Mouse (Mus musculus) forebrain, embryonic 12.5 days (tissue): Measurements from ENCODE around the gene Ugt1a8. TPM values are rescaled to one million over a fixed set of nuclear protein-coding genes. Genes with fewer than 3 reads are reported as not detected.

Experiments used
- ATAC-seq: fragments of 200-750 bp; cut with Nextera tagmentation; 2 replicates; pipeline ENCODE4 v1.8.0; 2017; ENCODE audit warnings: moderate TSS enrichment; ENCODE audit not compliant: low FRiP score
- H3K27ac ChIP-seq: fragments of 300-500 bp; sonication (generic); 2 replicates; pipeline ENCODE4 v1.5.1; 2016; ENCODE audit warnings: mild to moderate bottlenecking
- H3K27me3 ChIP-seq: fragments of 300-500 bp; sonication (generic); 2 replicates; pipeline ENCODE4 v1.6.1; 2016; ENCODE audit warnings: mild to moderate bottlenecking
- H3K36me3 ChIP-seq: fragments of 300-500 bp; sonication (generic); replicated peaks from 2 replicates; pipeline ENCODE4 v1.6.1; 2016; ENCODE audit warnings: mild to moderate bottlenecking
- H3K4me1 ChIP-seq: fragments of 300-500 bp; sonication (generic); 2 replicates; pipeline ENCODE4 v1.6.1; 2016
- H3K4me2 ChIP-seq: fragments of 300-500 bp; sonication (generic); 2 replicates; pipeline ENCODE4 v1.6.1; 2016; ENCODE audit warnings: mild to moderate bottlenecking, moderate library complexity
- H3K4me3 ChIP-seq: fragments of 300-500 bp; sonication (generic); replicated peaks from 2 replicates; pipeline ENCODE4 v1.5.1; 2016; ENCODE audit warnings: mild to moderate bottlenecking
- H3K9ac ChIP-seq: fragments of 300-500 bp; sonication (generic); 2 replicates; pipeline ENCODE4 v1.6.1; 2016; ENCODE audit warnings: mild to moderate bottlenecking
- H3K9me3 ChIP-seq: fragments of 300-500 bp; sonication (generic); 2 replicates; pipeline ENCODE4 v1.6.1; 2016
- WGBS: fragments of 180-500 bp; shearing (Covaris S2); methylation state at CpG from one replicate; pipeline ENCODE4 v1.1.7; 2016; 5-methylcytosine and 5-hydroxymethylcytosine counted together
- polyA plus RNA-seq: library from polyadenylated mRNA; unstranded; fragments of >200 nt; fragmentation: Nextera tagmentation; extraction: Ambion mirVana; gene quantifications from 2 replicates; pipeline ENCODE4 v1.2.1, GENCODE M21; 2016

The Ugt1a8 gene
- polyA plus RNA-seq, 1 experiment from 2014 or later: not detected

- Histone ChIP-seq H3K9ac (no peak overlapping the region), H3K9me3 (peaks cover 82% of the 10 kb centered on the region), H3K4me1 (no peaks in the 10 kb centered on the region), H3K4me2 (no peak overlapping the region), H3K27ac (no peak overlapping the region), H3K36me3 (peaks cover 21% of the 10 kb centered on the region), H3K27me3 (no peaks in the 10 kb centered on the region), H3K4me3 (no peak overlapping the region)
- 82% methylated on average over 13 of the region's 13 CpGs for WGBS
- ATAC-seq: no peak
These were observed 168.6 kb downstream of the Ugt1a8 start for GRCm38 (mm10) chr1:88255989-88256754.

DNA sequence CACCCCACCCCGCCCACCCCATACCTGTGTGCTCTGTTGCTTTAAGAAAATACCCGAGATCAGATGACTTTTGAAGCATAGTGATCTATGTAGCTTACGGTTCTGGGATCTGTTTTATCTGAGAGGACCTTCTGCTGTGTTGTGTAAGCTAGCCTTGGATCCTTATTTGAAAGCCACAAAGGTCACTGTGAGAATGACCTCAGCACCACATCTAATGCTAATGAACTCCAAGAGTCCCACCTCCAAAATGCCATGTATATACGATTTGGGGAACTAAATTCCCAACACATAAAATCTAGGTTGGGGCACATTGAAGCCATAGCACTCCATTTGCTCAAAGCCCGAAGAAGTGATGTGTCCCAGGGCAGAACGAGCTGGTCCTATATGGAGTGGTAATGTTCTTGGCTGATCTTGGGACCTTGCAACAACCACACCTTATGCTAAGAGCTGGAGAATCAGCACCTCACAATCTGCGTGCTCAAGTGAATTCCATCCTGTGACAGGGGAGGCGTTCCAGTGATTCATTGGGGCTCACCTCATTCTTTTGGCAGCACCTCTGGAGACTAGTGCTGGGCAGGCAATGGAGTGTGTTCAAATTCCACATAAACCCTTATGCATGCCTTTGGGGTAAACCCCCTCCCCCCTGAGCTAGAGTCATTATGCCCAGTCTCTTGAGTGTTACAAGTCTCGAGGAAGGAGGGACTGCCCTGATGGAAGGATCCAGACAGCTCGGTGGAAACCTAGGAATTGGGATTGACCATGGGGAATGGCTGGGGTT lies 169.5 kb downstream of the Ugt1a8 start:
- no peak overlapping the region for H3K27ac ChIP-seq
- peaks cover 81% of the 10 kb centered on the region for H3K9me3 ChIP-seq
- H3K4me3 ChIP-seq: no peak overlapping the region
- WGBS: 79% methylated on average over 10 of the region's 10 CpGs
- H3K4me1 ChIP-seq: no peaks in the 10 kb centered on the region
- no peaks in the 10 kb centered on the region for H3K27me3 ChIP-seq
- no peak for ATAC-seq
- no peak overlapping the region for H3K4me2 ChIP-seq
- H3K36me3 ChIP-seq: peaks cover 30% of the 10 kb centered on the region
- no peak overlapping the region for H3K9ac ChIP-seq

DNA sequence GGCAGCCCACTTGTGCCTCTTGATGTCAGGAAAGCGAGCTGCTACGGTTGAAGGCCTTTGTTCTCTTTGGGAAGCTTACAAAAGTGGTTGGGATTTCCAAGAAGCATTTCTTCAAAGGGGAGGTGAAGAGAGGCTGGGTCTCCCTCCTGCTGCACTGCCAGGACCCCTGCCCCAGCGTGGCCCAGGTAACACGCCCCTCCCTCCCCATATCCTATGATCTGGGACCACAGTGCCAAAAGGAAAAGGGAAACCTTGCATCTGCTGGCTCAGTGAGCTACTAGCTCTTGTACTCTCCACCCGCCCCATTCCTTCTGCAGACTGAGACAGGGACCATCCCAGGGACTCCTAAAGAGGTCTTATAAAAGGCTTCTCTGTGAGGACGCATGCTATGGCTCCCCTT lies 170.1 kb downstream of the Ugt1a8 start:
- Histone ChIP-seq H3K36me3 (peaks cover 36% of the 10 kb centered on the region), H3K4me1 (no peaks in the 10 kb centered on the region)
- WGBS: 79% methylated on average over 6 of the region's 6 CpGs

DNA sequence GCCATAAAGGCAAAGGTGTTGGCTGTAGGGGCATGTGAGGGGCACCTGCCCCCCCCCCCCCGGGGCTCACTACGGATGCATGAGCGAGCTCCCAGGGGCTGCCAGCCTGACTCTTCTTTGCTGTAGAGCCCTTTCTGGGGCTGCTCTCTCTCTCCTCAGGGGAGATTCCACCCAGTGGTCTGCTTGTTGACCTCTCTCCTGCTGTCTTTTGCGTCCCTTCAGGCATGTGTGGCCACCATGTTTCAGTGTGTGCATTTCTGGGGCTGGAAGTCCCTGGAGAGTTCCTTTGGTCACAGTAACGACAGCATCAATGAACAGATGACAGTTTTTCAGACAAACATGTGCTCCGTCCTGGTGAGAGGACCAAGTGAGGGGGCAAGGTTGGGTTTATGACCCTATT lies 170.7 kb downstream of the Ugt1a8 start:
- WGBS: 69% methylated on average over 6 of the region's 6 CpGs
- H3K4me3 ChIP-seq: no peak overlapping the region
- no peak for ATAC-seq
- H3K27ac ChIP-seq: no peak overlapping the region
- no peak overlapping the region for H3K4me2 ChIP-seq
- no peaks in the 10 kb centered on the region for H3K27me3 ChIP-seq
- peaks cover 68% of the 10 kb centered on the region for H3K9me3 ChIP-seq
- H3K4me1 ChIP-seq: no peaks in the 10 kb centered on the region
- H3K36me3 ChIP-seq: peaks cover 43% of the 10 kb centered on the region
- no peak overlapping the region for H3K9ac ChIP-seq

More for the DNA sequence above, 170.1 kb downstream of the Ugt1a8 start:
- Histone ChIP-seq H3K9ac (no peak overlapping the region), H3K27ac (no peak overlapping the region), H3K27me3 (no peaks in the 10 kb centered on the region), H3K9me3 (peaks cover 75% of the 10 kb centered on the region), H3K4me3 (no peak overlapping the region), H3K4me2 (no peak overlapping the region)
- ATAC-seq: no peak

DNA sequence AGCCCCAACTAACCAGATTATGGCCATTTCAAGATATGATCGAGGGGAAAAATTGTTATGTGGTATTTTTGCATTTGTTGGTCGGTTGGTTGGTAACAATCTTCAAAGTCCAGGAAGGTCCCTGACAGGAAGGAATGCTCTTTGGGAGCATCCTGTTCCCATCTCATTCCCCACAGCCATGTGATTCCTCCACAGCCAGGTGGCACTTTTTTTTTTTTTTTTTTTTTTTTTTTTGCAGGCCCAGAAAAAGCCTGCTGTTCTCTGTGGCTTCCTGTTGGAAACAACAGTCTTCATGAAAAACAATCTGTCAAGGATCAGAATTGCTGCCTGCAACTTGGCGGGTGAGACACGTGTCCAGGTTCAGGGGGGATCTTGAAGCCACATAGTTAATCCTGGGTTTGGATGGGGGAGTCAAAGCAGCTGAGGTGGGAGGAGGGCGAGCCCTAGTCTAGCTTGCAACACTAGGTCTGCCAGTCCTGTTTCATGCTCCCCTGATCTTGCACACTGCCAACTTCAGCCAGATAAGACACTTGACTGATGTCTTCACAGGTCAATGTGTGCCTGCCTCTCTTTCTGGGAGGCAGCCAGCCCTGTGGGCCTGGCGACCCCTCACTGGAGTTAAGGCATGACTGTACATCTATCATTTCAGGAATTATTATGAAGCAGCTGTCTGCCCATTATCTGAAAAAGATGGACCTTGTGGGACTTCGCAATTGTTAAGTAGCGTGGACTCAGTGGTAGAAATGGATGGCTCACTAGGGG lies 171.4 kb downstream of the Ugt1a8 start:
- Histone ChIP-seq H3K4me2 (no peak overlapping the region), H3K4me1 (no peaks in the 10 kb centered on the region), H3K4me3 (no peak overlapping the region), H3K9ac (no peak overlapping the region), H3K9me3 (peaks cover 62% of the 10 kb centered on the region), H3K27me3 (no peaks in the 10 kb centered on the region), H3K36me3 (peaks cover 50% of the 10 kb centered on the region), H3K27ac (no peak overlapping the region)
- WGBS: 81% methylated on average over 8 of the region's 8 CpGs
- peak; percentile 6; the same call in 1 of the 2 replicates for ATAC-seq

DNA sequence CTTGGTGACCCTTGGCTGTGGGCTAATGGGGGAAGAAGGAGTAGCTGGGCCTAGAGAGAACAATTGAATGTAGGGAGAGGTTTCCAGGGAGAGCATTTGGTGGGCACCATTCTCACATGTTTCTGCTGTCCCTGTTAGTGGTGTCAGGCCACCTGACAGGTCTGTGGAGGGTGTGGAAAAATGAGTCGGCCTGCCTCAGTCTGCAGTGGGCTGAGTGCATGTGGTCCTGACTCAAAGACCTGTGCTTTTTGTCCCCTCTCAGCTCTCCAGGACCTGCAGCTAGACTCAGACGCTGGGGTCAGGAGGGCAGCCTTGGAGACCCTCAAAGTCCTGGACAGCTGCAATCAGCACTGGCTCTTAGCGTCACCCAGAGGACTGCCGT lies 172.0 kb downstream of the Ugt1a8 start:
- H3K36me3 ChIP-seq: peaks cover 55% of the 10 kb centered on the region
- peak; percentile 15 for ATAC-seq
- WGBS: 79% methylated on average over 4 of the region's 4 CpGs
- H3K9ac ChIP-seq: no peak overlapping the region
- H3K27ac ChIP-seq: no peak overlapping the region
- H3K9me3 ChIP-seq: peaks cover 56% of the 10 kb centered on the region
- H3K27me3 ChIP-seq: no peaks in the 10 kb centered on the region
- H3K4me2 ChIP-seq: no peak overlapping the region
- H3K4me1 ChIP-seq: no peaks in the 10 kb centered on the region
- H3K4me3 ChIP-seq: no peak overlapping the region

GRCm38 (mm10) chr1:88260114-88260513 lies 172.5 kb downstream of the Ugt1a8 start:
- no peak overlapping the region for H3K9ac ChIP-seq

DNA sequence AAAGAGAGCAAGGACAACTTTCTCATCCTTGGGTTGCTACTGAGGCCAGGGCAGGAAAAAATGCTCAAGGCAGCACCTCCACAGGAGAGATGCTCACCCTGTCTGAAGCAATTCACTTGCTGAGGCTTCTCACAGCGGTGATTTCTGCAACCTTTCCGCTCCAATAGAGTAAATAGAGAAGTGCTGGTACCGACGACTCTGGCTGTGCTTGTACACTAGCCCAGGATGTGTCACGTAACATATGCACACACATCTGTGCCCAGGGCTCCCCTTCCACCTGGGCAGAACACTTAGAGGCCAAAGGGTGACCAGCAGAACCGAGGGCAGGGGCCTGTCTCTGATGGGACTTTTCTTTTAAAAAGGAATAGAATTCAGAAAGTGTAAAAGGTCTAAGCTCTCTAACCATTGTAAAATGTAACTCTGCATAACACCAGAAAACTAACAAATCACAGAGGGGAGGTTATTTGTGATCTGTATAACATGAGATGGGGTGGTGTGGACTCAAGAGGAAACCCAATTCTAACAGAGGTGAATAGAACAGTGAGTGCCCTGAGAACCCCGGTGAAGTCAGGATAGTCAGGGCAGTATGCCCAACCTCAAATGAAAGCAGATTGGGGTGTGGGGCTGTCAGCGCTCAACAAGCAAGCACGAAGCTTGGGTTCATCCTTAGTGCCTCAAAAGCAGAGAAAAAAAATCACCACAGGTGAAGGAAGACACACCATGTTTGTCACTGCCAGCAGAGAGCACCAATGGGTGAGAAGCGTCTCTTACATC lies 173.2 kb downstream of the Ugt1a8 start:
- H3K9ac ChIP-seq: no peak overlapping the region
- H3K27me3 ChIP-seq: no peaks in the 10 kb centered on the region
- H3K4me3 ChIP-seq: no peak overlapping the region
- peaks cover 67% of the 10 kb centered on the region for H3K36me3 ChIP-seq
- ATAC-seq: no peak
- H3K4me2 ChIP-seq: no peak overlapping the region
- 84% methylated on average over 10 of the region's 10 CpGs for WGBS
- H3K4me1 ChIP-seq: no peaks in the 10 kb centered on the region
- H3K27ac ChIP-seq: no peak overlapping the region
- peaks cover 49% of the 10 kb centered on the region for H3K9me3 ChIP-seq

More at GRCm38 (mm10) chr1:88260114-88260513, 172.5 kb downstream of the Ugt1a8 start:
- ATAC-seq: peak; percentile 5; the same call in 1 of the 2 replicates
- H3K4me1 ChIP-seq: no peaks in the 10 kb centered on the region
- H3K27me3 ChIP-seq: no peaks in the 10 kb centered on the region
- H3K27ac ChIP-seq: no peak overlapping the region
- peaks cover 60% of the 10 kb centered on the region for H3K36me3 ChIP-seq
- no peak overlapping the region for H3K4me2 ChIP-seq
- peaks cover 55% of the 10 kb centered on the region for H3K9me3 ChIP-seq
- 84% methylated on average over 6 of the region's 6 CpGs for WGBS
- no peak overlapping the region for H3K4me3 ChIP-seq

- Histone ChIP-seq H3K36me3 (peaks cover 76% of the 10 kb centered on the region), H3K27ac (no peak overlapping the region), H3K27me3 (no peaks in the 10 kb centered on the region), H3K4me2 (no peak overlapping the region), H3K4me3 (no peak overlapping the region), H3K9me3 (peaks cover 40% of the 10 kb centered on the region), H3K4me1 (no peaks in the 10 kb centered on the region), H3K9ac (no peak overlapping the region)
- no peak for ATAC-seq
- WGBS: 89% methylated on average over 7 of the region's 7 CpGs
These were observed 174.1 kb downstream of the Ugt1a8 start for GRCm38 (mm10) chr1:88261706-88262105.

GRCm38 (mm10) chr1:88262255-88262654 lies 174.6 kb downstream of the Ugt1a8 start:
- 86% methylated on average over 4 of the region's 4 CpGs for WGBS
- no peak overlapping the region for H3K27ac ChIP-seq
- peaks cover 34% of the 10 kb centered on the region for H3K9me3 ChIP-seq
- no peaks in the 10 kb centered on the region for H3K4me1 ChIP-seq
- peaks cover 82% of the 10 kb centered on the region for H3K36me3 ChIP-seq
- H3K4me2 ChIP-seq: no peak overlapping the region
- no peak for ATAC-seq
- no peak overlapping the region for H3K9ac ChIP-seq
- H3K4me3 ChIP-seq: no peak overlapping the region
- no peaks in the 10 kb centered on the region for H3K27me3 ChIP-seq

- H3K9me3 ChIP-seq: peaks cover 27% of the 10 kb centered on the region
- H3K27me3 ChIP-seq: no peaks in the 10 kb centered on the region
- H3K36me3 ChIP-seq: peaks cover 89% of the 10 kb centered on the region
- H3K27ac ChIP-seq: no peak overlapping the region
- H3K9ac ChIP-seq: no peak overlapping the region
- no peaks in the 10 kb centered on the region for H3K4me1 ChIP-seq
- 78% methylated on average over 6 of the region's 6 CpGs for WGBS
- no peak overlapping the region for H3K4me2 ChIP-seq
- no peak overlapping the region for H3K4me3 ChIP-seq
- no peak for ATAC-seq
These were observed 175.3 kb downstream of the Ugt1a8 start for GRCm38 (mm10) chr1:88262961-88263360.
